Mouse (Mus musculus): ENCODE measurements around the gene Nfyc. TPM values are rescaled to one million over a fixed set of nuclear protein-coding genes. Genes with fewer than 3 reads are reported as not detected.
A peak's percentile ranks its signal among the peaks of the same experiment; 100 is the strongest.

The Nfyc gene
- polyA plus RNA-seq, 1 experiment: 59.4 TPM

GRCm38 (mm10) chr4:120845098-120845497 lies 13.7 kb upstream of the Nfyc start:
- TF ChIP-seq GATA1 (IDR thresholded peaks at IDR 0.05; ENCODE audit: low read length): no peak

- peak; percentile 74 for TF ChIP-seq GATA1 (IDR thresholded peaks at IDR 0.05; ENCODE audit: low read length)
Measured at GRCm38 (mm10) chr4:120844423-120845082, 13.2 kb upstream of the Nfyc start.

- no peak for TF ChIP-seq GATA1 (IDR thresholded peaks at IDR 0.05; ENCODE audit: low read length)
Measured at GRCm38 (mm10) chr4:120841342-120841741, 10.0 kb upstream of the Nfyc start.

- no peak for TF ChIP-seq GATA1 (IDR thresholded peaks at IDR 0.05; ENCODE audit: low read length)
Measured at GRCm38 (mm10) chr4:120830767-120831166, 605 bp downstream of the Nfyc start.

- TF ChIP-seq GATA1 (IDR thresholded peaks at IDR 0.05; ENCODE audit: low read length): no peak
Measured at GRCm38 (mm10) chr4:120826418-120826817, 5.0 kb downstream of the Nfyc start.

- no peak for TF ChIP-seq GATA1 (IDR thresholded peaks at IDR 0.05; ENCODE audit: low read length)
Measured at GRCm38 (mm10) chr4:120825577-120826326, 5.6 kb downstream of the Nfyc start.

- no peak for TF ChIP-seq GATA1 (IDR thresholded peaks at IDR 0.05; ENCODE audit: low read length)
Measured at GRCm38 (mm10) chr4:120825100-120825553, 6.2 kb downstream of the Nfyc start.

GRCm38 (mm10) chr4:120822191-120822911 lies 9.0 kb downstream of the Nfyc start:
- TF ChIP-seq GATA1 (IDR thresholded peaks at IDR 0.05; ENCODE audit: low read length): no peak

GRCm38 (mm10) chr4:120819871-120820270 lies 11.5 kb downstream of the Nfyc start:
- TF ChIP-seq GATA1 (IDR thresholded peaks at IDR 0.05; ENCODE audit: low read length): no peak

- no peak for TF ChIP-seq GATA1 (IDR thresholded peaks at IDR 0.05; ENCODE audit: low read length)
Measured at GRCm38 (mm10) chr4:120819296-120819695, 12.1 kb downstream of the Nfyc start.

- no peak for TF ChIP-seq GATA1 (IDR thresholded peaks at IDR 0.05; ENCODE audit: low read length)
Measured at GRCm38 (mm10) chr4:120817951-120818350, 13.4 kb downstream of the Nfyc start.

GRCm38 (mm10) chr4:120817002-120817774 lies 14.2 kb downstream of the Nfyc start:
- no peak for TF ChIP-seq GATA1 (IDR thresholded peaks at IDR 0.05; ENCODE audit: low read length)

GRCm38 (mm10) chr4:120815622-120816334 lies 15.6 kb downstream of the Nfyc start:
- no peak for TF ChIP-seq GATA1 (IDR thresholded peaks at IDR 0.05; ENCODE audit: low read length)

GRCm38 (mm10) chr4:120815163-120815562 lies 16.2 kb downstream of the Nfyc start:
- TF ChIP-seq GATA1 (IDR thresholded peaks at IDR 0.05; ENCODE audit: low read length): no peak

GRCm38 (mm10) chr4:120814171-120814570 lies 17.2 kb downstream of the Nfyc start:
- no peak for TF ChIP-seq GATA1 (IDR thresholded peaks at IDR 0.05; ENCODE audit: low read length)
